Mouse (Mus musculus) midbrain, embryonic 14.5 days (tissue): ENCODE results near the gene 2410002F23Rik. TPM values are rescaled to one million over a fixed set of nuclear protein-coding genes. Genes with fewer than 3 reads are reported as not detected.
"Not testable (repeated sequence)": the region's sequence is repeated elsewhere in the genome, so short reads cannot be mapped to it uniquely, and the experiment has no call there.

Source experiments
- ATAC-seq: fragments of 200-750 bp; cut with Nextera tagmentation; 2 replicates; pipeline ENCODE4 v1.8.0; 2017; ENCODE audit warnings: moderate number of reproducible peaks, moderate library complexity; ENCODE audit not compliant: low FRiP score, low TSS enrichment
- DNase-seq: peaks from one replicate; pipeline ENCODE4 v3.0.0-alpha.2; 2015
- H3K27ac ChIP-seq: fragments of 300-500 bp; sonication (generic); replicated peaks from 2 replicates; pipeline ENCODE4 v1.5.1; 2014; ENCODE audit warnings: mild to moderate bottlenecking, low read depth, low read length, moderate library complexity
- H3K27me3 ChIP-seq: fragments of 300-500 bp; sonication (generic); 2 replicates; pipeline ENCODE4 v1.6.1; 2014; ENCODE audit warnings: low read length, control low read depth, mixed read lengths; ENCODE audit not compliant: control insufficient read depth, insufficient read depth
- H3K36me3 ChIP-seq: fragments of 300-500 bp; sonication (generic); 2 replicates; pipeline ENCODE4 v1.6.1; 2014; ENCODE audit warnings: low read length, control low read depth; ENCODE audit not compliant: control insufficient read depth, insufficient read depth
- H3K4me1 ChIP-seq: fragments of 300-500 bp; sonication (generic); 2 replicates; pipeline ENCODE4 v1.6.1; 2014; ENCODE audit warnings: mild to moderate bottlenecking, antibody characterized with exemption, low read length, control low read depth; ENCODE audit not compliant: control insufficient read depth, insufficient read depth
- H3K4me2 ChIP-seq: fragments of 300-500 bp; sonication (generic); 2 replicates; pipeline ENCODE4 v1.6.1; 2014; ENCODE audit warnings: mild to moderate bottlenecking, low read length, moderate library complexity
- H3K4me3 ChIP-seq: fragments of 300-500 bp; sonication (generic); replicated peaks from 2 replicates; pipeline ENCODE4 v1.5.1; 2014; ENCODE audit warnings: low read depth, low read length
- H3K9ac ChIP-seq: fragments of 300-500 bp; sonication (generic); replicated peaks from 2 replicates; pipeline ENCODE4 v1.6.1; 2014; ENCODE audit warnings: mild to moderate bottlenecking, low read length, moderate library complexity
- H3K9me3 ChIP-seq: fragments of 300-500 bp; sonication (generic); 2 replicates; pipeline ENCODE4 v1.6.1; 2016; ENCODE audit warnings: low read length, control low read depth, mixed read lengths; ENCODE audit not compliant: control insufficient read depth
- WGBS: fragments of 180-500 bp; shearing (Covaris S2); extraction: QIAGEN DNeasy Blood & Tissue Kit; methylation state at CpG from one replicate; pipeline ENCODE4 v1.1.7; 2014; 5-methylcytosine and 5-hydroxymethylcytosine counted together
- polyA plus RNA-seq: library from polyadenylated mRNA; unstranded; fragments of >200 nt; fragmentation: Nextera tagmentation; extraction: Ambion mirVana; gene quantifications from 2 replicates; pipeline ENCODE4 v1.2.1, GENCODE M21; 2014

The 2410002F23Rik gene
- 199 and 211 TPM in 2 replicates for polyA plus RNA-seq

DNA sequence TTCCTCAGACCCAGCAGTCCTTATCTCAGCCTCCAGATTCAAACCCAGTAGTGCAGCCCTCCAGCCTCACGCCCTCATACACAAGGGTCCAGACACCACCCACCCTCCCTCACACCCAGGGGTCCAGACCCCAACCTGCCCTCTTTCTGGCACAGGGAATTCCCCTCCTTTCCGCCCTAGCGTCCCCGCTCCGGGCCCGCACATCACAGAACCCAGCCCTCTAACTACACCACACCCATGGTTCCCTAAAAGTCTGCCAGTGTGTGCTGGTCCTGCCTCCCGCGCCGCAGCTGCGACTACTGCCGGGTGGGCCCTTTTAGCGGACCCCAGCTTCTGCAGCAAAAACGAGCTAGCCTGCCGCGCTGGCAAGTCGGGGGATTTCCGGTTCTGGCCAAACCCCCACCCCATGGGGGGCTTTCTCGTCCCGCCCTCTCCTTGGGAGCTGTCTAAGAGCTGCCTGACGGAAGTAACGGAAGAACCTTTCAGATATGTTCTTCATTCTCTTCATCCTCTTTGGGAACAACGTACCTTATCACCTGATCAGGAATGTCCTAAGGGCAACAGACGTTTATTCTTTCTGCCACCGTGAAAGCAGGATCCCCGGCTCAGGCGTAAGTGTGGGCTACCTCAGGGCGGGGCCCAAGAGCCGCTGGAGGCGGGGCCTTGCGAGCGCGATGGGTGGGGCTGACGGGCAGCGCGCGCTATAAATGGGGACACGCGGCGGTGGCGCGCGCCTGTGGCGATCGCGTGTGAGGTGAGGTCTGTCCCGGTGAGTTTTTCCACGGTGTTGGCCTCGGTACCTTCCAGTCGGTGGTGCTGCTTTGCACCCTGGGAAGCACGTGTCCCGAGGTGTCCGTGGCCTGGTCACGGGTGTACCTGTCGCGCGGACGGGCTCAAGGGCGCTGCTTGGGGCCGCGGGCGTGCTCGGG, at the start of gene 2410002F23Rik, which contains the start of gene 1700028J19Rik:
2410002F23Rik (plus strand) TSS at position 668 of the 929 bp plus-strand sequence.
1700028J19Rik (minus strand) TSS at position 641 of the 929 bp plus-strand sequence.
- Histone ChIP-seq H3K27me3 (no peaks in the 10 kb centered on the region), H3K9ac (peak within 1 kb of the TSS; percentile 94), H3K9me3 (no peaks in the 10 kb centered on the region), H3K4me3 (peak within 1 kb of the TSS; percentile 91), H3K36me3 (peaks cover 28% of the 10 kb centered on the region), H3K4me1 (peaks cover 13% of the 10 kb centered on the region), H3K27ac (peak within 1 kb of the TSS; percentile 95), H3K4me2 (peak within 1 kb of the TSS; percentile 79)
- WGBS = under 1% methylated on average over 62 of the region's 62 CpGs
- peak; percentile 90 for ATAC-seq
- peak; percentile 97 for DNase-seq

DNA sequence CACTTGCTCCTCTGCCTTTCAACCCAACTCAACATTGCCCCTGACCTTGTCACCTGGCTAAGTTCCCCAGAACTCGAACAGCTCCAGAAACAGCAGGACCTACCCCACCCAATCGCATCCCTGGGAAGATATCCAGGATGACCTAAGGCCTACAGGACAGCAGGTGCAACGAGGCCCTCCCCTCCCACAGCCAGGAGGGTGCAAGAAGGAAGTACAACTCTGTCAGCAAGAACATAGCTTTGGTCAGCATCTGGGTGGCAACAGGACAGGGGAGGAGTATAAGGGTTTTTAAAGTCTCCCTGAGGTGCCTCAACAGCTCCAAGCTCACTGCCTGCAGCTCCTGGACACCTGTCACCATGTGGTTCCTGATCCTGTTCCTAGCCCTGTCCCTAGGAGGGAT, 48.6 kb upstream of the 2410002F23Rik start, which contains the start of gene Klk1b3:
Klk1b3 (plus strand) TSS at position 301 of the 400 bp plus-strand sequence.
- DNase-seq (no peak), ATAC-seq (no peak)
- H3K27ac ChIP-seq = no peak within 1 kb of the TSS
- H3K4me3 ChIP-seq = no peak within 1 kb of the TSS
- H3K9me3 ChIP-seq = no peaks in the 10 kb centered on the region
- H3K4me1 ChIP-seq = no peaks in the 10 kb centered on the region
- H3K27me3 ChIP-seq = no peaks in the 10 kb centered on the region
- no peaks in the 10 kb centered on the region for H3K36me3 ChIP-seq
- H3K9ac ChIP-seq = no peak within 1 kb of the TSS
- 68% methylated on average over 3 of the region's 3 CpGs for WGBS
- no peak within 1 kb of the TSS for H3K4me2 ChIP-seq

DNA sequence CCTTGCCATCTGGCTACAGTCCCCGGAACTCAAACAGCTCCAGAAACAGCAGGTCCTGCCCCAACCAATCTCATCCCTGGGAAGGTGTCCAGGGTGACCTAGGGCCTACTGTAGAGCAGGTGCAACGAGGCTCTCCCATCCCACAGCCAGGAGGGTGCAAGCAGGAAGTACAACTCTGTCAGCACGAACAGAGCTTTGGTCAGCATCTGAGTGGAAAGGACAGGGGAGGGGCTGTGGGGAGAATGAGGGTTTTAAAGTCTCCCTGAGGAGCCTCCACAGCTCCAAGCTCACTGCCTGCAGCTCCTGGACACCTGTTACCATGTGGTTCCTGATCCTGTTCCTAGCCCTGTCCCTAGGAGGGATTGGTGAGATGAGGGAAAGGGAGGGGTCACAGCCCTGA, 39.4 kb upstream of the 2410002F23Rik start, which contains the start of gene Klk1b4:
Klk1b4 (plus strand) TSS at position 301 of the 400 bp plus-strand sequence.
- not testable (repeated sequence) for DNase-seq, H3K4me3 ChIP-seq, H3K4me2 ChIP-seq, H3K4me1 ChIP-seq, H3K27ac ChIP-seq, ATAC-seq, H3K9ac ChIP-seq, H3K27me3 ChIP-seq, H3K9me3 ChIP-seq, H3K36me3 ChIP-seq
- 63% methylated on average over 3 of the region's 3 CpGs for WGBS

DNA sequence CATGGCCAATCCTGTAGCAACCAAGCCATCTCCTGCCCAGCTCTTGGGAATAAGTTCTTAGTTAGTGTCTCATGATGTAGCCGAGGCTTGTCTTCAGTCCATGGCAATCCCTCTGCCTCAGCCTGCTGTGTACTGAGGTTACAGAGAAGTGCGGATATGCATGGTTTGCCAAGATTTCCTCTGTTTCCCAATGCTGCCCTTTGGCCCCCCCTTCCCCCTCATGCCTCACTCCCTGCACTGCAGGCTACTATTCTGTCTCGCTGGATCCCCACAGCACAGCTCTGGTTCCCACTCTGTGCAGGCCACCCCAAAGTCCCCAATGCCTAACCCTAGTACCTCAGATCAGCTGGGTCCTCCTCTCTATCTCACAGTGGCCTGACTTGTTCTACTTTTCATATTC, 38.2 kb upstream of the 2410002F23Rik start:
- Histone ChIP-seq H3K27ac (no peak overlapping the region), H3K36me3 (no peaks in the 10 kb centered on the region), H3K4me2 (no peak overlapping the region), H3K9ac (no peak overlapping the region), H3K27me3 (no peaks in the 10 kb centered on the region), H3K9me3 (no peaks in the 10 kb centered on the region), H3K4me3 (no peak overlapping the region), H3K4me1 (no peaks in the 10 kb centered on the region)
- DNase-seq = no peak
- no peak for ATAC-seq
- 82% methylated on average over 3 of the region's 3 CpGs for WGBS

DNA sequence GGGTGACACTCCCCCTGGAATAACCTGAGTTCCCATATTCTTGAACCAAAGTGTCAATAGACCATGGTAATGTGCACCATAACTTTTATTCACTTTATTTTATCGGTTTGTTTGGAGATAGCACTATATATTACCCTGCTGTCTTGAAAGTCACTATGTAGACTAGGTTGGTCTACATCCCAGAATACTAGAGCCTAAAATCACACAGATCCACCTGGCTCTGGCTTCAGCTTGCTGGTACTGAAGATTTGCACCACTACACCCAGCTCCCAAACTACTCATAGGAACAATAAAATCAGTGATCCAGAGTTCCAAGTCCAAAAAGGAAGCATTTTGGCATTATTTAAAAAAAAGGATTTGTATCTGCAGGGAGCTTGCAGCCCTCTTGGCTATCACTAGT, 30.9 kb upstream of the 2410002F23Rik start, which contains the start of gene Klk1b5:
Klk1b5 (plus strand) TSS at position 301 of the 400 bp plus-strand sequence.
- DNase-seq = no peak
- Histone ChIP-seq H3K9me3 (no peaks in the 10 kb centered on the region), H3K27me3 (no peaks in the 10 kb centered on the region), H3K4me2 (no peak within 1 kb of the TSS), H3K36me3 (no peaks in the 10 kb centered on the region), H3K4me1 (no peaks in the 10 kb centered on the region), H3K9ac (no peak within 1 kb of the TSS), H3K27ac (no peak within 1 kb of the TSS), H3K4me3 (no peak within 1 kb of the TSS)
- WGBS = 85% methylated on average over 1 of the region's 1 CpGs
- no peak for ATAC-seq

DNA sequence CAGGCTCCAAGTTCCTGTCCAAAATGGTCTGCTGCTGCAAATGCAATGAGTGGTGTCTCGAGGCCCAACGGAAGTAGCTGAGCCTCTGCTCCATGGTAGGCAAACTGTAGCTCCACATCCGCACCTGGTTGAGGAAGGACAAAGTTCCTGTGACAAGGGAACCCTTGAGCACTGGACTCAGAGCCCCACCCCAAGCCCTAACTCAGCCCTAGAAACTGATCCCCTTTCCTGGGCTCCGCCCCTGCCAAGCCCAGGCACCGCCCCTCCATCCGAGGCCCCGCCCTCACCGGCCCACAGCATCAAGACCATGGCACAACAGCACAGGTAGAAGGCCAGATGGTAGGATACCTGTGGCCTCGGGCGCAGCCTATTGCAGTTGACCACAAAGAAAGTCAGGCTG, 24.9 kb upstream of the 2410002F23Rik start:
- not testable (repeated sequence) for ATAC-seq

DNA sequence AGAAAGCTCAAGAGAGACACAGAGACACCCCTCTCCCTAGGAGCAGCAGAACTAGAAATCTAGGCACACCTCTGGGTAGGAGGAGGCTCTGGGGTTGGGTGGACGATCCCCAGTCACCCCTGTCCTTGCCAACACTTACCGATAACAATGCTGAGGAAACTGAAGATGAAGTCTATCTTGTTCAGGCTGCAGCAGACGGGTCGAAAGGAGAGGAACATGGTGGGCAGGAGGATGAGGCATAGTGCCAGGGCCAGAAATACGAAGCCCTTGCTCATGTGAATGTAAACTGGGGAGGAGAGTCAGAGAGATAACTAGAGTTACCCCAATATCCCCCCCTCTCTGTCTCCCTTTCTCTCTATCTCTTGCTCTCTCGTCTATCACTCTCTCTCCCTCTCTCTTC, 24.2 kb upstream of the 2410002F23Rik start:
- not testable (repeated sequence) for H3K4me1 ChIP-seq, H3K9ac ChIP-seq, H3K9me3 ChIP-seq, H3K4me3 ChIP-seq, ATAC-seq, H3K4me2 ChIP-seq, DNase-seq, H3K36me3 ChIP-seq, H3K27me3 ChIP-seq, H3K27ac ChIP-seq
- 88% methylated on average over 6 of the region's 6 CpGs for WGBS

More for the DNA sequence above, 24.9 kb upstream of the 2410002F23Rik start:
- not testable (repeated sequence) for H3K9me3 ChIP-seq, DNase-seq, H3K36me3 ChIP-seq, H3K9ac ChIP-seq, H3K4me3 ChIP-seq, H3K27me3 ChIP-seq, H3K4me2 ChIP-seq, H3K27ac ChIP-seq, H3K4me1 ChIP-seq
- 78% methylated on average over 8 of the region's 10 CpGs for WGBS

DNA sequence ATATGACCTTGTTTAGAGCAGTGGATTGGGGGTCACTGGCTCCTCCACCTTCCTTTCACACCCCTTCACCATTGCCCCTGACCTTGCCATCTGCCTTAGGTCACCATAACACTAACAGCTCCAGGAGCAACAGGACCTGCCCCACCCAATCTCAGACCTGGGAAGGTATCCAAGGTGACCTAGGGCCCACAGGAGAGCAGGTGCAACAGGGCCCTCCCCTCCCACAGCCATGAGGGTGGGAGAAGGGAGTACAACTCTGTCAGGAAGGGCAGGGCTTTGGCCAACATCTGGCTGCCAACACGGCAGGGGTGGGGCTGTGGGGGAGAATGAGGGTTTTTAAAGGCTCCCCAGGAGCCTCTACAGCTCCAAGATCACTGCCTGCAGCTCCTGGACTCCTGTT, 21.4 kb upstream of the 2410002F23Rik start, which contains the start of gene Klk1:
Klk1 (plus strand) TSS at position 285 of the 400 bp plus-strand sequence.
- ATAC-seq (no peak), DNase-seq (no peak)
- Histone ChIP-seq H3K4me2 (no peak within 1 kb of the TSS), H3K36me3 (no peaks in the 10 kb centered on the region), H3K4me3 (no peak within 1 kb of the TSS), H3K9me3 (no peaks in the 10 kb centered on the region), H3K27me3 (no peaks in the 10 kb centered on the region), H3K27ac (no peak within 1 kb of the TSS), H3K9ac (no peak within 1 kb of the TSS), H3K4me1 (no peaks in the 10 kb centered on the region)
- WGBS = 36% methylated on average over 1 of the region's 1 CpGs
